In the genomic region with DNA sequence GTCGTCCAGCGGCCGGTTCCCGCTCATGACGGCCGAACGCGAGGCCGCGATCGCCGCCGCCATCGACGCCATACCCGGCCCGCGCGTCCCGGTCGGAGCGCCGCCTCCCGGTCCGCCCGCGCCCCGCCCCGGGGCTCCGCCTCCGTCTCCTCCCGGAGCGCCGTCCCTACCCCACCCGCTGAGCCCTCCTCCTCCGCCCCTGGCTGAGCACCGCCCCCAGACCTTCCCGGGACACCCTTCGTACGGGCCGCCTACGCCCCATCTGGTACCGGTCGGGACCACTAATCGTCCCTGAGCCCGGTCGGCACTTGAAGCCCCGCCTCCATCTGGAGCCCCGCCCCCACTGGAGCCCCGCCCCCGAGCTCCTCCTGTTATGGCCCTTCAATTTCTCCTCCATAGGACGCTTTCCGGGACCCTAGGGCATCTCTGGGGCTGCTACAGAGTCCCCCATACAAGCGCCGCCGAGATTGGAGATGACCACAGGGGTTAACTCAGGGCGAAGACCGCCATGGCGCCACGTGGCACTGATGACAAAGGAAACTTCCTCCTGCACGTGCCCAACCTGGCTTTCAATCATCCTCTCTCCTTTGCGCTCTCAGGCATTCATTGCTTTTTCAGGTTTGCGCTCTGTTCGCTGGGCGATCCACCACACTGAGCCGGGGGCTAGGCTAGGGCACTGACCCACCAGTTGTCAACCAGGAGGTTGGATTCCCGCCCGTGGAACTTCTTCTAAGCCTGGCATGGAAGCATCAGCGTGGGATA, we compare ENCODE assay signal across 8 mouse cellular contexts. TPM values are rescaled to one million over a fixed set of nuclear protein-coding genes. Genes with fewer than 3 reads are reported as not detected.
A peak's percentile ranks its signal among the peaks of the same experiment; 100 is the strongest.
DNase-seq lines count a peak whose midpoint lies in the region; ATAC-seq lines count a peak whose summit lies in the region.

A gene (minus strand): TSS at position 258 of the 762 bp plus-strand sequence.

- intact Hi-C loops in gastrocnemius, postnatal 36 days (cut with DNase I) = no loop called here
- intact Hi-C loops in left cerebral cortex, postnatal 14 days (cut with DNase I) = loop anchor here (5.0 to 10.0 kb wide), 2 partner anchors 46 to 268 kb away; no protein-coding TSS in a partner anchor

- H3K9ac ChIP-seq in intestine, embryonic 15.5 days = peak within 1 kb of the TSS; percentile 89

- H3K4me3 ChIP-seq in intestine, embryonic 15.5 days (replicated peaks) = peak within 1 kb of the TSS; percentile 82

- DNase-seq in adrenal gland, adult 8-10 months = peak; percentile 89
- DNase-seq in embryo, embryonic 11.5 days (ENCODE audit: low read depth, low spot score) = peak; percentile 67
- DNase-seq in gastrocnemius, postnatal 36 days = peak; percentile 78 to 84
- DNase-seq in left cerebral cortex, postnatal 14 days (ENCODE audit: low spot score in 2 of 2) = peak; percentile 59 to 77
- DNase-seq in right cerebral cortex, postnatal 14 days = peak; percentile 79
- DNase-seq in urinary bladder, postnatal 25 days (ENCODE audit: low spot score) = peak; percentile 83

- no peaks in the 10 kb centered on the region for H3K27me3 ChIP-seq in intestine, embryonic 15.5 days (replicated peaks)

- H3K4me1 ChIP-seq in intestine, embryonic 15.5 days (replicated peaks) = peaks cover 33% of the 10 kb centered on the region

- H3K36me3 ChIP-seq in intestine, embryonic 15.5 days = no peaks in the 10 kb centered on the region

- H3K27ac ChIP-seq in intestine, embryonic 15.5 days = peak within 1 kb of the TSS; percentile 93

- H3K9me3 ChIP-seq in intestine, embryonic 15.5 days = no peaks in the 10 kb centered on the region

- ATAC-seq in intestine, embryonic 15.5 days = peak; percentile 93
- peak; percentile 86 for ATAC-seq in megakaryocyte-erythroid progenitor cell, adult 5-6 weeks (replicated peaks; ENCODE audit: low FRiP score, low TSS enrichment, poor library complexity, severe bottlenecking)

- H3K4me2 ChIP-seq in intestine, embryonic 15.5 days (replicated peaks) = peak within 1 kb of the TSS; percentile 74

- 1% methylated on average over 59 of the region's 69 CpGs for WGBS in intestine, embryonic 15.5 days

RNA-seq across cellular contexts. Expression of the gene that starts here (rescaled TPM):
- 10 to 100 TPM; 39.9 to 50.2 (median 45.4) TPM for total RNA-seq in adrenal gland, adult 8-10 months (2022)
- 10 to 100 TPM in 1 of 2 experiments, 1 to 10 TPM in 1; 9.9 to 12.1 TPM for total RNA-seq in gastrocnemius, postnatal 36 days (2021)
- polyA plus RNA-seq in intestine, embryonic 15.5 days (2015; fragmentation: Nextera tagmentation; extraction: Ambion mirVana) = 24.4 TPM in 2 replicates
- total RNA-seq in left cerebral cortex, postnatal 14 days (2021) = 10 to 100 TPM; 50.4 to 60.0 TPM
- 33.5 and 34.7 TPM in 2 replicates for total RNA-seq in megakaryocyte-erythroid progenitor cell, adult 5-6 weeks (2014; fragmentation: Nextera tagmentation)
- total RNA-seq in megakaryocyte-erythroid progenitor cell, adult 5-6 weeks (2017) = 3.7 and 4.4 TPM in 2 replicates

Comparison
In these comparisons a context has a peak if more than half of its experiments do, and no peak if none do; other contexts are left out.
1. Peak in every context shown above with its lines: DNase-seq, ATAC-seq, H3K4me3 ChIP-seq and H3K27ac ChIP-seq.